Mouse (Mus musculus) E14TG2a.4 (cell line): ENCODE measurements around the gene Chn1.

ENCODE experiments used
- CTCF ChIP-seq: conservative IDR thresholded peaks from 2 replicates; pipeline ENCODE4 v1.5.1; 2014; ENCODE audit warnings: low read length
- NANOG ChIP-seq: IDR thresholded peaks from 2 replicates; pipeline ENCODE4 v1.6.1; 2014; ENCODE audit warnings: borderline replicate concordance, low read length, mixed read lengths

DNA sequence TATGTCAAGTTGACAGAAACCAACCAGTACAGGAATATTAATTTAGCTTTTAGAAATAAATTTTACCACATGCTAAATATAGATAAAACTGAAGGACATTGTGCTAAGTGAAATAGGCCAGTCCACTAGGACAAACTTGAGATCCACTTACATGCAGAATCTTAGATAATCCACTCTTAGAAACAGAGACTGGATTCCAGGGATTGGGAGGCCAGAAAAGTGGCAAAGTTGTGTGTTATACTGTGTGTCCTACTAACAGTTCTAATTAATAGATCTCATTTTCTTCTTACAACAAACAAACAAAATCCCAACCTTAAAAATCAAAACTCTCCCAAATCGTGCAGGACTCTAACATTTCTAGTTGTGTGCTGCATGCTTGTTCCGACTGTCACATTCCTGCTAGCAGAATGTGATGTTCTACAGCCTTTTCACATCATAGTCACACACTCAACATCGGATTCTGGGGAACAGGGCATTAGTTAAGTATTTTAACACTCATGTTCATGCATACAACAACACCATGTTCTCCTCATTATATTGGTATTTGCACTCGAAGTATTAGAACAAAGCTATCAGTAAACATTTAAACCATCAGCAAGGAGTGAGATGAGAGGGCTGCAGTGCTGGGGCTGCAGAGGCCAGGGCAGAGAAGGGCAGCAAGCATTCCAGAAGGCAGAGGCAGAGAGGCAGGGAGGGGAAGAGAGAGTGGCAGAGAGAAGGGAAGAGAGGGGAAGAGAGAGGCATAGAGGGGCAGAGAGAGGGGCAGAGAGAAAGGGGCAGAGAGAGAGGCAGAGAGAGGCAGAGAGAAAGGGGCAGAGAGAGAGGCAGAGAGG, 120.9 kb downstream of the Chn1 start:
- TF ChIP-seq CTCF (no peak), NANOG (no peak)
